Mouse (Mus musculus): ENCODE measurements around the gene Smg5.

DNA sequence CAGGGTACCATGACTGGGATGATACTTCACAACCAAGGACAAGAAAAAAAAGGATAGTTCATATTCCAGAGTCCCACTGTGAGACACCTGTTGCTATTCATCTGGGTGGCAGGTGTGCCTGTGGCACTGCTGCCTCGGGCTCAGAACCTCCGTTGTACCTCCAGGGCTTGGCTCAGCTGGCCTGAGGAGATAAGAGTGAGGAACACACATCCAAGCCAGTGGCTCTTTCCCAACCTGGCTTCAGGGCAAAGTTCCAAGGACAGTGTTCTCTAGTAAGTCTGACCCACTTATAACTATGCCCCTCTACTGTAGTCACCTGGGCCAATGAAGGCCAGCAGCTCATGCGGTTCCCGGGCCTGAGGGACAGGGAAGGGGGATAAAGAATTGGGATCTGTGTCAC, 75.6 kb downstream of the Smg5 start:
- no peak for TF ChIP-seq CTCF (IDR thresholded peaks at IDR 0.05; ENCODE audit: borderline replicate concordance, insufficient read depth, low read depth, low read length)
- TF ChIP-seq POLR2A (IDR thresholded peaks at IDR 0.05; ENCODE audit: borderline replicate concordance, insufficient read depth, low read length): no peak

Data from cerebellum, adult 2 months (tissue).